Mouse (Mus musculus) left cerebral cortex, postnatal 4 days (tissue): Measurements from ENCODE around the gene Plekha7. TPM values are rescaled to one million over a fixed set of nuclear protein-coding genes. Genes with fewer than 3 reads are reported as not detected.
A peak's percentile ranks its signal among the peaks of the same experiment; 100 is the strongest.

Experiments
- DNase-seq: peaks from one replicate; pipeline ENCODE4 v3.0.0-alpha.2; 2022
- intact Hi-C: fragments of 180-260 bp; cut with DNase I; formaldehyde crosslinking; loops from one replicate; pipeline ENCODE4 v1.15.1; 2025
- total RNA-seq, 2 experiments: library from RNA; stranded (reverse); gene quantifications; 2 replicates each; pipeline ENCODE4 v1.2.3; 2021

Plekha7 gene
- total RNA-seq, 2 experiments from 2014 or later, result 13.7 to 16.1 TPM

- no peak for DNase-seq
- intact Hi-C loops, result no loop called here
Measured at GRCm38 (mm10) chr7:116149568-116149967, 158.6 kb downstream of the Plekha7 start.

GRCm38 (mm10) chr7:116147114-116147513, 161.1 kb downstream of the Plekha7 start:
- intact Hi-C loops, result no loop called here
- DNase-seq, result no peak

DNA sequence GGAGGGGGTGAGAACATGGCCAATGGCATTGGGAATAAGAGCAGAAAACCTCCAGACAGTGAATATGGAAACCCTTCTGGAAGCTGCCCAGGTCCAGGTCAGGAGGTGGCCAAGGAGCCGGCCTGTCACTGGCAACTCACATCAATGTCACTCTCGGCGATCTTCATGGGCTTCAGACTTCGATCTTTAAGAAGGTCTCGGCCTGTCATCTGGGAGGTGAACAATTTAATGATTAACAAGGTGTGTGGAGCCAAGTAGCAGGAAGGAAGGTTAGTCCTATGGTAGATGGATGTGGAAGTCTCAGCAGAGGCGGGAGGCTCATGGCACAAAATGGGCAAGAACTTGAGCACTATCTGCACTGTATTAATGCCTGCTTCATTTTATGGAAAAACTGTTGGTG, 163.1 kb downstream of the Plekha7 start:
- DNase-seq, result no peak
- intact Hi-C loops, result no loop called here

- DNase-seq, result peak; percentile 55
- intact Hi-C loops, result no loop called here
Measured at GRCm38 (mm10) chr7:116137671-116138070, 170.5 kb downstream of the Plekha7 start.

DNA sequence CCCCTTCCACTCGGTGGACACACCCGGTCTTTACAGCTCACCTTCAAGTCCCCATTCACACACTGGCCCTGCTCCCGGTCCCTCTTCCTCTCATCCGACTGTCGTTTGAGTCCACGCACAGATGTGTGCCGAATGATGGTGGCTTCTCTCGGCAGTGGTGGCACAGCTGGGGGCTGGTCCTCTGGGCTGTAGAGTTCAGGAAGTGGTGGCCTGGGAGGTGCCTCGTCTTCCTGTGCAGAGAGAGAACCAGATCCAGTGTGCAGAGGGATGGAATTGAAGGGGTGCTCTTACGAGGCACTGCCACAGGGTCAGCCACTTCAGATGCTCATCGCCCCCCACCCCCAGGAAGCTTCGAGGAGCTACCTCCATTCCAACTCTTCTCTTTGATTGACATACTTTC, 171.0 kb downstream of the Plekha7 start:
- DNase-seq, result no peak
- intact Hi-C loops, result no loop called here

DNA sequence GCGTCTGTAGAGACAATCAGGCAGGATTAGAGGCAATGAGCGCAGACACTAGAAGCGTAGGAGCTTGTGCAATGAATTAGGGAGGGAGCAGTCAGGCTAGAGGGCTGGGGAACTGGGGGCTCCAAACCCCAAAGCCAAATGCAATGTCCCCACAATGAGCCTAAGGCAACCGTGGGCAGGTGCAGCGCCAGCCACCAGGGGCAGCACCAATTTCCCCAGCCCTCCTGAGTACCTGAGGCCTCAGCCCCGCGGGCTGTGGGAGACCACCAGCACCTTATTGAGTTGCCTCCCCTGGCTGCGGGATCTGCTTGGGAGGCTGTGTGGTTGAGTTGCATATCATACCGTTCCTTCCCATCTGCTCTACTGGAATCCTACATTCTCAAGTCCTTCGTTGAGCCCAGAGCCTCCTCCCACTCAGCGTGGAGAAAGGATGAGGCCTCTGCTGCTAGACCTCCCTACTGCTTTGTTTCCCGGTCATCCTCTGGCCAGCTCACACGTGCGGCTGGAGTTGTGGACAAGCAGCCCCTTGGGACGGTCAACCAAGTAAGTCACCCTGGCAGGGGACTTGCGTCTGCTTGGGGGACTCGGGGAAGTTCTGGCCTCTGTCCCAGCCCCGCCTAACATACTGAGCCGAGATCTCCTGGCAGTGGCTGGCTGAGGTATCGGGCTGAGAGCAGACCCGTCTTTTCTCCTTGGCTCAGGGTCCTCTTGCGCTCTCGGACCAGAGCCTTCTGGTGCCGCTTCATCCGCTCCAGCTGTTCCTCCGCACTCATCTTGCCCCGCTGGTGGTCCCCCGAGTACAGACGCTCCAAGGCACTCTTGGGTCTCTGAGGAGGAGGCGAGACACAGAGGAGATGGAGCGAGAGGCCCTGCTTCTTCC, 173.5 kb downstream of the Plekha7 start:
- peak; percentile 60 for DNase-seq
- intact Hi-C loops, result no loop called here

GRCm38 (mm10) chr7:116132078-116132477, 176.1 kb downstream of the Plekha7 start:
- DNase-seq, result peak; percentile 87
- intact Hi-C loops, result no loop called here

GRCm38 (mm10) chr7:116131390-116131789, 176.8 kb downstream of the Plekha7 start:
- intact Hi-C loops, result no loop called here
- peak; percentile 70 for DNase-seq

GRCm38 (mm10) chr7:116129374-116129773, 178.8 kb downstream of the Plekha7 start:
- intact Hi-C loops, result no loop called here
- no peak for DNase-seq

- intact Hi-C loops, result no loop called here
- no peak for DNase-seq
Measured at GRCm38 (mm10) chr7:116128286-116128685, 179.9 kb downstream of the Plekha7 start.

- no peak for DNase-seq
- intact Hi-C loops, result no loop called here
Measured at GRCm38 (mm10) chr7:116127052-116127451, 181.1 kb downstream of the Plekha7 start.

DNA sequence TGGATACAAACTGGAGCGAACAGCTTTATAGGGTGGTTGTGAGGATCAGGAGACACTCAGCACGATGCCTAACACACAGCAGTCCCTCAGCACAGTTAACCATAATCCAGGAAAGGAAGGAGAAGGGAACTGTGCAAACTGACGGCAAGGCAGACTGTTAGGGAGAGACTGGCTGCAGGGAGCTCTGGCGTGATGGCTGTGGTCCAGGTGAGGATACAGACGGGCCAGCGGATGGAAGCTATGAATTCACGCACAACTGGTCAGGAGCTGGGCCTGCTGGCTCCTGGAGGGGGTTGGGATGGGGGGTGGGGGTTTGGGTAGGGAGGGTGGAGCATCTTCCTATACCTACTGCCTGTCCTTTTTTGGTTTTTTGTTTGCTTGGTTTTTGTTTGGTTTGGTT, 182.5 kb downstream of the Plekha7 start:
- intact Hi-C loops, result no loop called here
- DNase-seq, result peak; percentile 74

DNA sequence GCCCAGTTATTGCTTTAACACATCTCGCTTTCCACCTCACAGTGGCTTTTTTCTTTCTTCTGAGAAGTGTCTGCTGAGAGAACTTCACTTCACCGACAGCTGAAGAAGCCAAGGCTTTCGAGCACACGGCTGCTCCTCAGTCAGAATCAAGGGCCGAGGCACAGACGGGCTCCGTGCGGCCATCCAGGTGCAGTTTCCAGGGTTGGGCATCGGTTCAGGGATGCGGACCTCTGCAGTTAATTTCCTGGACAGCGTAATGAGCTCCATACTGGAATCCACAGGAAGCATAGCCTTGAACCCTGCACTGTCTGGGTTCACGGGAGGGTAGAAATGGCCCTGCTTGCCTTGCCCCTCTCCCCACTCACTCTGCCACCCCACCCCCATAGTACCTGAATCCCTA, 184.1 kb downstream of the Plekha7 start:
- no peak for DNase-seq
- intact Hi-C loops, result no loop called here

GRCm38 (mm10) chr7:116123597-116123985, 184.6 kb downstream of the Plekha7 start:
- intact Hi-C loops, result no loop called here
- no peak for DNase-seq

DNA sequence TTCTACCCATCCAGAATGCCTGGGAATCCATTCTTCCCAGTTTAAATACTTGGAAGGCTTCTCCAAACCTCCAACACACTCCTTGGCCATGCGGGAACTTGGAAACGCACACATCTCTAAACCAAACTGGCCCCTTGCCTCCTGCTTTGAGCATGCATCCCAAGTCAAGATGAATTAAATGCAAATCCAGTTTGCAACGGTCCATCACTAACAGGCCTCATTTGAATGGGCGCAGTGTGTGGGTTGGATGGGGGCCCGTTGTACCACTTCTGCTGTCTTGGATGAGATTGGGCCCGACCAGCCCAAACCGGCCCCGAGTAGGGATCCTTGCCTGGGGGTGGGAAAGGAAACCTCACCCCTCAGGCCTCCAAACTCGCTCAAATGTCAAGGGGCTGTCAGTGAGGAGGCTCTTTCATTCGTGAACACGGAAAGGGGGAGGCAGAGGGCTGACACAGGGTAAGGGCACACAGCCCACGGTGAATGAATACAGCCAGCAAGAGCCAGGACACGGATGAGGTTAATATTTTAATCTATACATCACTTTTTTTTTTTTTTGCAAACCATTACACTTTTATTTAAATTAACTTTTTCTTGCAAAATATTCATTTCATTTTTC, 185.1 kb downstream of the Plekha7 start:
- DNase-seq, result peak; percentile 92
- intact Hi-C loops, result no loop called here

DNA sequence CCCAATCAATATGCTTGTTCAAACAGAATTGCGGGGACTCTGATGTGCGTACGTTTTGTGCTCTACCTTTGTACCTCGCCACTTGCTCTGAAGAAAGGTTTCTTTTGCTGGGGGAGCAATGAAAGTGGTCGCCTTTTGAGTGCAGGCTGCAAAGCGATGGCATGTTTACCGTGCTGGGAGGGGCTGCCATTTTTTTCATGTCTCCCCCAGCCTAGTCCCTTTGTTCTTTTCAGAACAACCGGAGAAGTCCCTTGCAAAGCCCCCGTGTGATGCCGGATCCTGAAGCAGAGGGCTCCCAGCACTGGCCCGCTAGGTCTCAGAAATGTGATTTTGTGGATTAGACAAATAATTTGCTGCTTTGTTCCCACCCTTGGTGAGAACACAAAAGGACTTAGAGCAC, 187.0 kb downstream of the Plekha7 start:
- no peak for DNase-seq
- intact Hi-C loops, result no loop called here

- intact Hi-C loops, result no loop called here
- DNase-seq, result no peak
Measured at GRCm38 (mm10) chr7:116120737-116121136, 187.4 kb downstream of the Plekha7 start.

DNA sequence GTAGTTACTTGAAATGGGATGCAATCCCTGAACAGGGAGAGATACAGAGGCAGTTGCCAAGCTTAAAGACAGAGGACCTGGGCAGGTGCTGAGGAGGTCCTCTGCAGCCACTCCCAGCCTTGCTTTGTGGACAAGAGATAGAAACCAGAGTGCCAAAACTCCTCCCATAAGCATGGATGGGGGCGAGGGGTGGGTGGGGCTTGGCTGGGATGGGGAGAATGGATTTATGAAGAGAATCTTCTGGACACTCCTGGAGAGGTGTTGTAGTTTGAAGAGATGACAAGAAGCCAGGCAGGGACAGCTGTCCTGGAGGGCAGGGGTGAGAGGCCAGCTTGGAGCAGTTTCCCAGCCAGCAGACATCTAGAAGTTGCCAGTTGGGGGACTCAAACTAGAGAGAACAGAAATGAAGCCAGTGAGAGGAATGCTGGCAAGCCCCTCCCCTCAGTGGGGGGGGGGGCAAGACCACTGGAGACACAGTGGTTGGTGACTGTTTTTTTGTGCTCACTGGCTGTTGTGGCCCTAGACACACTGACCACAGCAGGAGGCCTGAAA, 188.8 kb downstream of the Plekha7 start:
- intact Hi-C loops, result no loop called here
- peak; percentile 54 for DNase-seq

DNA sequence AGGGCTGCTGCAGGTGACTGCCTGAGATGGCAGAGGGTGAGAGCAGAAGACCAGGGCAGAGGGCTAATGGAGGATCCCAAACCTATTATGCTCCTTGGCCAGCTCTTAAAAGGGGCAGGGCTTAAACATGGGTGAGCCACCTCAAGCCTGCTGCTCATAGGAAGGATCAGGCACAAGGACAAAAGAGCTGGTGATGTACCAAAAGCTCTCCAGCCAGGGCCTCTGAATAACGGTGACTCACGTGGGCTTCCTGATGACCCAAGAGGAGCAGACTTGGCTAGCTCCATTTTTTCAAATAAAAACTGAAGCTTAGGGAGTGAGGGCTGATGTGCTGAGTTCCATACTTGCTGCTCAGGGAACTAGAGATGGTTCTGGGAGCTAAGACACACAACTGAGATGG, 192.2 kb downstream of the Plekha7 start:
- no peak for DNase-seq
- intact Hi-C loops, result no loop called here

DNA sequence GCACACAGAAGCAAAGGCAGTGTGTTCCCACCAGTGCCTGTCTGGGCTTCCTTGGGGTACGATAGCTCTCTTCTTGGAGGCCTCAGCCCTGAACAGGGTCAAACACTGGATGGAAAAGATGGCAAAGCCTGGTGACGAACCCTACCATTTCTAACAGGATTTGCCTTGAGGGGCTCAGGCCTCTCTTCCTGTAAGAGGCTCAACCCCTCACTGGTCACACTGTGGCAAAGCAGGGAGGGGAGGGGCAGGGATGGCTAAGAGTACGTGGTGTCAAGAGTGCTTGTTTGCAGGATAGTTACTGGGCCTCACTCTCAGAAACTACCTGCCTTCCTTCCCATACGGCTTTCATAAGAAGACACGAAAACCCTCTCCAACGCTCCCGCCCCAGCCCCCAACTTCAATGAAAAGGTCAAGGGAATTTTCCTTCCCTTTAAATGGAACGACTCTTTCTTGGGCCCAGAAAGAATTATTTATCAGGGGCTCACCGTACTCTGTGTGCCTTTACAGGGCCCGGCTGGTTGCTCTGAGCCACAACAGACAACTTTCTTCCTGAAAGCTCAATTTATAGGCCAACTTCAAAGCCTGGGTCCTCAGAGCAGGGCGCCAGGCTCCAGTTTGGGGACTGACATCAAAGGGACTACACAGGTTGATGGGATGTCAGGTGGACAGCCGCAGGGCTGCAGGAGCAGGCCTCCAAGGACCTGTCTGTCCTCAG, 192.8 kb downstream of the Plekha7 start:
- no peak for DNase-seq
- intact Hi-C loops, result no loop called here

- intact Hi-C loops, result no loop called here
- no peak for DNase-seq
Measured at GRCm38 (mm10) chr7:116111546-116111945, 196.6 kb downstream of the Plekha7 start.
